ENCODE assay signal across 13 mouse cellular contexts in the genomic region with DNA sequence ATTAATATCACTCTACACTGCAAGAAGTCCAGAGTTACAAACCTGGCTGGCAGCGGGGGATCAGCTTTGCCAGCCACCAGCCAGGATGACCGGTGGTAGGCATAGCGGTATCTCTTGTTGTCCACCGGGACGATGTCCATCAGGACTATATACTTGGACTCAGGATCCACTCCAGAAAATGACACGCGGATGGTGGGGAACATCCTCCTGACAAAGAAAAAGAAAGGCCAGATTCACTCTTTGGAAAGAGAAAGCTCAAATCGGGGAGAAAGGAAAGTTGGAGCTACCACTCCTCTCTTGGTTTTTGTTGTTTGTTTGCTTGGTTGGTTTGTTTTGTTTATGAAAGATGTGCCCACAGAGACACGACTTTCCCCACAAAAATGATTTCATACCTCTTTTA. TPM values are rescaled to one million over a fixed set of nuclear protein-coding genes. Genes with fewer than 3 reads are reported as not detected.
DNase-seq lines count a peak whose midpoint lies in the region; ATAC-seq and TF ChIP-seq lines count a peak whose summit lies in the region.
"Had no signal": no experiment of that assay in that cellular context is flagged by ENCODE, and none has a peak within 500 bp of the region (broad histone marks: within the 10 kb centered on the region; RNA-seq: fewer than 3 reads in every experiment).

No protein-coding gene starts in this region.

- DNase-seq in gastrocnemius, adult 2 months, result no peak
- no peak for DNase-seq in gastrocnemius, adult 18-20 months (ENCODE audit: low spot score)
- DNase-seq in limb, embryonic 11.5 days (ENCODE audit: low spot score), result peak; percentile 46
- DNase-seq in limb, embryonic 10.5 days (ENCODE audit: low spot score), result no peak
- peak; percentile 36 for DNase-seq in heart, postnatal 4 days
- no peak for DNase-seq in adrenal gland, adult 2 months
- no peak for DNase-seq in spleen, postnatal 14 days (ENCODE audit: low spot score in 2 of 2)
- DNase-seq: kidney, adult 8-10 months; thymus, adult 18-20 months had no signal

- no peak overlapping the region for H3K9ac ChIP-seq in limb, embryonic 11.5 days (ENCODE audit: low read length)
- H3K9ac ChIP-seq: embryonic facial prominence, embryonic 13.5 days; midbrain, embryonic 12.5 days had no signal

- no peak for ATAC-seq in limb, embryonic 11.5 days (ENCODE audit: insufficient number of reproducible peaks, low FRiP score, low TSS enrichment, low read depth)

- H3K4me1 ChIP-seq in limb, embryonic 11.5 days (ENCODE audit: control insufficient read depth, insufficient read depth, low read length), result peaks cover 9% of the 10 kb centered on the region
- peaks cover 22% of the 10 kb centered on the region for H3K4me1 ChIP-seq in limb, embryonic 10.5 days
- peaks cover 5% of the 10 kb centered on the region; the same call in 1 of the 2 replicates for H3K4me1 ChIP-seq in bone marrow macrophage, adult 2 months (ENCODE audit: control insufficient read depth, insufficient read depth, low read length)

- H3K4me2 ChIP-seq in limb, embryonic 11.5 days (ENCODE audit: low read depth, severe bottlenecking), result no peak overlapping the region

- H3K27ac ChIP-seq in gastrocnemius, adult 2 months, result no peak overlapping the region
- H3K27ac ChIP-seq in limb, embryonic 11.5 days (replicated peaks; ENCODE audit: low read depth, low read length), result no peak overlapping the region
- H3K27ac ChIP-seq in limb, embryonic 10.5 days, result no peak overlapping the region
- no peak overlapping the region for H3K27ac ChIP-seq in bone marrow macrophage, adult 2 months (ENCODE audit: insufficient read depth, low read depth, low read length)
- H3K27ac ChIP-seq: embryonic facial prominence, embryonic 13.5 days; midbrain, embryonic 12.5 days had no signal

- no peaks in the 10 kb centered on the region for H3K36me3 ChIP-seq in limb, embryonic 11.5 days (ENCODE audit: control insufficient read depth, insufficient read depth, low read length)
- no peaks in the 10 kb centered on the region for H3K36me3 ChIP-seq in limb, embryonic 10.5 days
- H3K36me3 ChIP-seq: embryonic facial prominence, embryonic 13.5 days; midbrain, embryonic 12.5 days had no signal

- peaks cover 56% of the 10 kb centered on the region for H3K27me3 ChIP-seq in limb, embryonic 11.5 days (ENCODE audit: control insufficient read depth, insufficient read depth, low read length)
- H3K27me3 ChIP-seq in limb, embryonic 10.5 days (ENCODE audit: low read depth, poor library complexity, severe bottlenecking), result peaks cover 96% of the 10 kb centered on the region

- H3K4me3 ChIP-seq in gastrocnemius, adult 2 months, result peak overlapping the region; percentile 52; the same call in 1 of the 2 replicates
- H3K4me3 ChIP-seq in limb, embryonic 11.5 days (ENCODE audit: low read depth, low read length), result no peak overlapping the region
- no peak overlapping the region for H3K4me3 ChIP-seq in limb, embryonic 10.5 days
- peak overlapping the region; percentile 48 for H3K4me3 ChIP-seq in bone marrow macrophage, adult 2 months (ENCODE audit: insufficient read depth, low read length)

- H3K9me3 ChIP-seq in limb, embryonic 11.5 days (ENCODE audit: control insufficient read depth, low read length), result 0 out of 2 replicates have a peak, but pooled peaks cover 2% of the 10 kb centered on the region
- no peaks in the 10 kb centered on the region for H3K9me3 ChIP-seq in limb, embryonic 10.5 days (replicated peaks)
- H3K9me3 ChIP-seq: embryonic facial prominence, embryonic 13.5 days; midbrain, embryonic 12.5 days had no signal

- TF ChIP-seq CTCF in gastrocnemius, adult 2 months (IDR thresholded peaks at IDR 0.05), result no peak
- no peak for TF ChIP-seq CTCF in bone marrow macrophage, adult 2 months (IDR thresholded peaks at IDR 0.05; ENCODE audit: low read depth, low read length)

- no peak for TF ChIP-seq POLR2A in bone marrow macrophage, adult 2 months (IDR thresholded peaks at IDR 0.05; ENCODE audit: borderline replicate concordance, low read depth, low read length)

- intact Hi-C loops in gastrocnemius, adult 2 months (cut with DNase I), result no loop called here

- 2% methylated on average over 9 of the region's 9 CpGs for WGBS in limb, embryonic 11.5 days
- 6% methylated on average over 9 of the region's 9 CpGs for WGBS in limb, embryonic 10.5 days

RNA-seq across cellular contexts. Expression of gene Tbx20, which starts 4.5 kb away (rescaled TPM):
- total RNA-seq in gastrocnemius, adult 2 months (2021), result not detected
- not detected for total RNA-seq in gastrocnemius, adult 18-20 months (2021)
- 0.09 TPM in 1 of 2 replicates, not detected in the other for polyA plus RNA-seq in limb, embryonic 11.5 days (2014; fragmentation: Nextera tagmentation; extraction: Ambion mirVana)
- polyA plus RNA-seq in limb, embryonic 10.5 days (2016; fragmentation: Nextera tagmentation; extraction: Ambion mirVana), result 0.24 and 0.39 TPM in 2 replicates
- not detected in 2 replicates for polyA plus RNA-seq in bone marrow macrophage, adult 2 months (2012; ENCODE audit: insufficient read depth, insufficient read length, missing spikeins)
- total RNA-seq in heart, postnatal 4 days (2021), result 100 to 1,000 TPM; 341 to 376 TPM
- 10 to 100 TPM; 22.4 to 34.6 TPM for total RNA-seq in adrenal gland, adult 2 months (2021)
- 3.5 and 5.0 TPM in 2 replicates for polyA plus RNA-seq in adrenal gland, adult 2 months (2012; rRNA removed)
- total RNA-seq: layer of hippocampus, postnatal 25 days had no signal

Comparison
In these comparisons a context has a peak if more than half of its experiments do, and no peak if none do; other contexts are left out.
1. DNase-seq: peak in limb, embryonic 11.5 days (single experiment) and heart, postnatal 4 days (single experiment); none in gastrocnemius, adult 2 months (single experiment), gastrocnemius, adult 18-20 months (single experiment), limb, embryonic 10.5 days (single experiment), adrenal gland, adult 2 months (single experiment) and spleen, postnatal 14 days (0 of 2).
2. H3K4me3 ChIP-seq: peak in gastrocnemius, adult 2 months (single experiment) and bone marrow macrophage, adult 2 months (single experiment); none in limb, embryonic 11.5 days (single experiment) and limb, embryonic 10.5 days (single experiment).
3. RNA of gene Tbx20, which starts 4.5 kb away (total RNA-seq): 341 to 376 TPM in heart, postnatal 4 days and 22.4 to 34.6 TPM in adrenal gland, adult 2 months; not detected in gastrocnemius, adult 2 months and not detected in gastrocnemius, adult 18-20 months; every median in the first group is over 10 times any median in the second.